Mouse (Mus musculus) bone marrow macrophage, adult 2 months (primary cell): ENCODE data around the gene Fbxo3.

ENCODE experiments used
- CTCF ChIP-seq: IDR thresholded peaks from 2 replicates; pipeline ENCODE4 v1.5.1; 2012; ENCODE audit warnings: low read depth, mild to moderate bottlenecking, low read length, moderate library complexity
- POLR2A ChIP-seq: IDR thresholded peaks from 2 replicates; pipeline ENCODE4 v1.6.1; 2012; ENCODE audit warnings: mild to moderate bottlenecking, low read depth, low read length, borderline replicate concordance

GRCm38 (mm10) chr2:104098529-104099230 lies 71.2 kb downstream of the Fbxo3 start:
- no peak for TF ChIP-seq POLR2A
- TF ChIP-seq CTCF = no peak
